Mouse (Mus musculus) ES-E14 (cell line): ENCODE measurements around the gene Igsf21. TPM values are rescaled to one million over a fixed set of nuclear protein-coding genes. Genes with fewer than 3 reads are reported as not detected.

ENCODE experiments used
- DNase-seq: peaks from one replicate; pipeline ENCODE4 v3.0.0-alpha.2; 2013; ENCODE audit warnings: low read depth, low spot score
- H3K27ac ChIP-seq: 2 replicates; pipeline ENCODE4 v1.5.1; 2012; ENCODE audit warnings: low read depth, mild to moderate bottlenecking, low read length, moderate library complexity, mixed read lengths; ENCODE audit not compliant: poor library complexity, insufficient read depth, severe bottlenecking
- H3K36me3 ChIP-seq: 2 replicates; pipeline ENCODE4 v1.6.1; 2012; ENCODE audit warnings: mild to moderate bottlenecking, low read length, moderate library complexity, mixed read lengths; ENCODE audit not compliant: control insufficient read depth, poor library complexity, insufficient read depth, severe bottlenecking
- H3K4me1 ChIP-seq, 2 experiments: fragments of 150-350 bp in 1 of 2; sonication (generic) in 1 of 2; 2 replicates each; pipeline ENCODE4 v1.6.1; 2012; ENCODE audit warnings: low read length in 2 of 2, mild to moderate bottlenecking in 1 of 2, mixed read lengths in 1 of 2; ENCODE audit not compliant: control insufficient read depth in 2 of 2, insufficient read depth in 2 of 2, poor library complexity in 1 of 2
- H3K4me3 ChIP-seq, 2 experiments: fragments of 150-350 bp in 1 of 2; sonication (generic) in 1 of 2; 2 replicates each; pipeline ENCODE4 v1.5.1; 2012; ENCODE audit warnings: low read length in 2 of 2, low read depth in 1 of 2, mild to moderate bottlenecking in 1 of 2, mixed read lengths in 1 of 2; ENCODE audit not compliant: insufficient read depth in 1 of 2, poor library complexity in 1 of 2, severe bottlenecking in 1 of 2
- H3K9ac ChIP-seq: 2 replicates; pipeline ENCODE4 v1.6.1; 2012; ENCODE audit warnings: low read depth, mild to moderate bottlenecking, low read length, mixed read lengths; ENCODE audit not compliant: poor library complexity, insufficient read depth, severe bottlenecking
- H3K9me3 ChIP-seq: fragments of 150-350 bp; sonication (generic); 2 replicates; pipeline ENCODE4 v1.6.1; 2012; ENCODE audit warnings: low read depth, mild to moderate bottlenecking, low read length; ENCODE audit not compliant: control insufficient read depth, insufficient read depth
- CHD2 ChIP-seq: IDR thresholded peaks from 2 replicates; pipeline ENCODE4 v1.6.1; 2014; ENCODE audit warnings: mild to moderate bottlenecking, low read depth, low read length, inconsistent platforms
- HCFC1 ChIP-seq: IDR thresholded peaks from 2 replicates; pipeline ENCODE4 v1.6.1; 2012; ENCODE audit warnings: low read length, inconsistent platforms, borderline replicate concordance; ENCODE audit not compliant: insufficient read depth
- MAFK ChIP-seq: IDR thresholded peaks from 2 replicates; pipeline ENCODE4 v1.6.1; 2014; ENCODE audit warnings: mild to moderate bottlenecking, low read depth, low read length, inconsistent platforms; ENCODE audit not compliant: insufficient read depth
- ZC3H11A ChIP-seq: IDR thresholded peaks from 2 replicates; pipeline ENCODE4 v1.6.1; 2012; ENCODE audit warnings: low read depth, mild to moderate bottlenecking, inconsistent platforms, low read length, borderline replicate concordance
- ZNF384 ChIP-seq: IDR thresholded peaks from 2 replicates; pipeline ENCODE4 v1.6.1; 2012; ENCODE audit warnings: low read depth, low read length, inconsistent platforms
- in situ Hi-C, 2 experiments: fragments of 600-800 bp; cut with MboI; formaldehyde crosslinking; loops; one replicate each; pipeline ENCODE4 v1.15.1; 2025; ENCODE audit warnings: low sequenced_read_pairs in 2 of 2, inconsistent platforms in 1 of 2; ENCODE audit not compliant: unreplicated experiment in 2 of 2
- total RNA-seq: library from RNA; depleted of rRNA; stranded (reverse); fragments of 300-350 nt; gene quantifications from 2 replicates; pipeline ENCODE4 v1.2.3, GENCODE M21; 2012

Igsf21 gene
- total RNA-seq, 1 experiment: 2.5 TPM

DNA sequence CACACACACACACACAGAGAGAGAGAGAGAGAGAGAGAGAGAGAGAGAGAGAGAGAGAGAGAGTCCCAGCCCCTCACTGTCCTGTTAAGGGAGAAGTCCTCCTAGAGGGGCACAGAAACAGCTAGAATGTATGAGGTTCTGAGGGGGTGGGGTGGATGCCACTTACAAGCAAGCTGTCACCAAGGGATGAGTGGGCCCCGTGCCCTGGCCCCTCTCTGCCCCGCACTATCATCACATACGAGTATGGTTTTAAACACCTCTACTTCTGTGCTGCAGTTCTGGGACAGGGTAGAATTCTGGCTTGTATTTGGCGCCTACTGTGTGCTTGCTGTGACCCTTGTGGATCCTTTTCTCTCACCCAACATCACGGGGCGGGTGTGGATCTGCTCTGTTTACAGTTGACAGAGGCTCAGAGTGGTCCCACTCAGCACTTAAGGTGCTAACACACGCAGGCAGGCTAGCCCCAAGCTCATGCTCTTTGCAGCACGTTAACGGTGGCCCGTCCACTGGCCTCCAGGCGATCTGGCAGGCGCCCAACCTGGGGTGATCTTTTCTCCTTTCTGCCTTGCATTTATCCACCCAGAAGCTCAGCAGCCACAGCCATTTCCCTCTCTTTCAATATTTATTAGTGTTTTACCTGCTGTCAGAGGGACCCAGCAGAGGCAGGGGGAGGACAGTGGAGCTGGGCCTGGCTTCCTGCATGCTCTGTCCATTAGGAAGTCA is 116.9 kb downstream of the Igsf21 start:
- Histone ChIP-seq H3K4me1 (peaks cover 0 to 38% of the 10 kb centered on the region in 2 experiments; a peak in 2 of 4 replicates), H3K4me3 (no peak overlapping the region), H3K9me3 (no peaks in the 10 kb centered on the region), H3K27ac (no peak overlapping the region), H3K9ac (no peak overlapping the region), H3K36me3 (no peaks in the 10 kb centered on the region)
- in situ Hi-C loops: no loop called here
- TF ChIP-seq ZNF384 (no peak), HCFC1 (no peak), CHD2 (no peak)
- DNase-seq: no peak

DNA sequence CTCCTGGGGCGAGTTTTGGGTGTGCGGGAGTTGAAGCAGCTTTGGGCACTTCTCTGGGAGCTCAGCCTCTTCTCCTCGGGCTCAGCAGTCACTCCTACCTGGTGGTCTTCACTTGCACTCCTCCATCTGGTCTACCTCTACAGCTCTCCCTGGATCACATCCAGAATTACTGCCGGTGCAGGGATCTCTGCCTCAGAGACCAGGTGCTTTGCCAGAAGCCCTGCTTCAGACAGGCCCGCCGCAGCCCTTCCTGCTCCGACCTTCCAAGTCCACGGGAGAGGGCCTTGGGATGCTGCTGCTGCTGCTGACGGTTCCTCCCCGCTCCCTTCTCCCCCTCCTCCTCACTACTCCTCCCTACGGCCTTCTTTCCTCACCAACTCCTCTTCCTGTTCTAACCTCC is 118.5 kb downstream of the Igsf21 start:
- Histone ChIP-seq H3K9ac (no peak overlapping the region; the same call in 1 of the 2 replicates), H3K4me3 (no peak overlapping the region), H3K4me1 (peaks cover 0 to 46% of the 10 kb centered on the region in 2 experiments; a peak in 2 of 4 replicates), H3K9me3 (no peaks in the 10 kb centered on the region), H3K27ac (no peak overlapping the region), H3K36me3 (no peaks in the 10 kb centered on the region)
- TF ChIP-seq ZC3H11A (no peak), ZNF384 (no peak), MAFK (no peak), CHD2 (no peak), HCFC1 (no peak)
- in situ Hi-C loops: no loop called here
- no peak for DNase-seq

DNA sequence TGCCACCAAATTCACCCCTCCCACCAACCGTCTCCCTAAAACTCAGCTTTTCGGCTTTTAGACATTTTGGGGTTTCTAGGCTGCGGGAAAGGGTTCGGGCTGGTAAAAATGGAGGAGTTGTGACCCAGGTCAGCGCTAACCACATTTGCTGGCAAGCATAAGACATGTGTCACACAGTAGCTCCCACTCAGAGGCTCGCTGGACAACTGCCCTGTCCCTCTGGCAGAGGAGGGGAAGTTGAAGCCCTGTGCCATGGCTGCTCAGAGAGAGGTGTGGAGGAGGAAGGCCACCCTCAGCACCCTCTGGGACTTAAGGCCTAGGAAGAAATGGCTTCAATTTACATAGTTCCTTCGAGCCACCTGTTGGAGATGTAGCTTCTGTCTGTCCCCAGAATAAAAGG is 120.8 kb downstream of the Igsf21 start:
- Histone ChIP-seq H3K4me1 (peaks cover 0 to 40% of the 10 kb centered on the region in 2 experiments; a peak in 2 of 4 replicates), H3K27ac (no peak overlapping the region), H3K36me3 (no peaks in the 10 kb centered on the region), H3K9me3 (no peaks in the 10 kb centered on the region), H3K4me3 (no peak overlapping the region), H3K9ac (no peak overlapping the region)
- DNase-seq: no peak
- TF ChIP-seq MAFK: no peak
- no peak for TF ChIP-seq ZC3H11A
- TF ChIP-seq ZNF384: no peak
- no peak for TF ChIP-seq CHD2
- TF ChIP-seq HCFC1: no peak
- in situ Hi-C loops: no loop called here

DNA sequence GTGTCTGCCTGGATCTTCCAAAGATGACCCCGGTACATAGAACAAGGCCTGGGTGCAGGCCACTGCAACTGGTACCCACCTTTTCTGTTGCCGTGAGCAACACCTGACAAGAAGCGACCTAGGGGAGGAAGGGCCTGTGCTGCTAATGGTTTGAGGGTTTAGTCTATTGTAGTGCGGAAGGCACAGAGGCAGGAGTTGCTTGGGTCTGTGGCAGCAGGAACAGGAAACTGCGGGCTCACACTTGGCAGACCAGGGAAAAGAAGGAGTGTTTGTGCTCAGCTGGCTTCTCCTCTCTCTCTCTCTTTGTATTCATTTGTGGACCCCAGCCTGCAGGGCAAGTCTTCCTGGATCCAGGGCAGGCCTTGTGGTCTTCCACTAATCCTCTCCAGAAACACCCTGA is 124.0 kb downstream of the Igsf21 start:
- Histone ChIP-seq H3K4me1 (peaks cover 0 to 25% of the 10 kb centered on the region in 2 experiments; a peak in 1 of 4 replicates), H3K9ac (no peak overlapping the region), H3K9me3 (no peaks in the 10 kb centered on the region), H3K27ac (no peak overlapping the region), H3K4me3 (no peak overlapping the region), H3K36me3 (no peaks in the 10 kb centered on the region)
- in situ Hi-C loops: no loop called here
- no peak for DNase-seq
- TF ChIP-seq HCFC1 (no peak), ZNF384 (no peak), ZC3H11A (no peak), MAFK (no peak), CHD2 (no peak)

DNA sequence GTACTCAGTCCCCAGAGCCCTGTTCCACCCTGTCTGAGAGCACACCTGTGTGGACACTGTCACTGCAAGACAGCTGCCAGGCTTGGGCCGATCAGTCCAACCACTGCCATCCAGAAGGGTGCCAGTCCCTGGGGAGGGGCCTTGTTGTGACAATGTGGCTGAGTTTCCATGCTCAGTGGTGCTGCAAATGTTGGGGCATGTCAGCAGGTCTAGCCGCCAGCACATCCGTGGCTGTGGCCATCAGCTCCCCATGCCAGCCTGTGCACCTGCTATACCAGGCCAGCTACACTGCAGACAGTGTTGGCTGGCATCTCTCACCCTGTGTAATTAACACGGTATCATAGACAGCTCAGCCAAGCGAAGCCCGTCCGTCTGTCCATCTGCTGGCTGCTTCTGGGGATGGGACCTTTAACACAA is 129.3 kb downstream of the Igsf21 start:
- H3K36me3 ChIP-seq: no peaks in the 10 kb centered on the region
- H3K27ac ChIP-seq: no peak overlapping the region
- DNase-seq: no peak
- H3K4me1 ChIP-seq: no peaks in the 10 kb centered on the region; a peak in 1 of 4 replicates
- no peak for TF ChIP-seq MAFK
- no peak for TF ChIP-seq ZC3H11A
- no peak for TF ChIP-seq CHD2
- no peak for TF ChIP-seq ZNF384
- no peak for TF ChIP-seq HCFC1
- in situ Hi-C loops: no loop called here
- H3K4me3 ChIP-seq: no peak overlapping the region
- H3K9ac ChIP-seq: no peak overlapping the region
- H3K9me3 ChIP-seq: no peaks in the 10 kb centered on the region
